Mouse (Mus musculus) forebrain, embryonic 11.5 days (tissue): Measurements from ENCODE around the gene Klhl29. TPM values are rescaled to one million over a fixed set of nuclear protein-coding genes. Genes with fewer than 3 reads are reported as not detected.

Experiments used
- ATAC-seq: fragments of 200-750 bp; cut with Nextera tagmentation; replicated peaks from 2 replicates; pipeline ENCODE4 v1.8.0; 2017; ENCODE audit warnings: moderate TSS enrichment; ENCODE audit not compliant: low FRiP score
- DNase-seq: peaks from one replicate; pipeline ENCODE4 v3.0.0-alpha.2; 2017; ENCODE audit warnings: low spot score
- H3K27ac ChIP-seq: fragments of 300-500 bp; sonication (generic); 2 replicates; pipeline ENCODE4 v1.5.1; 2014; ENCODE audit warnings: low read depth, low read length
- H3K27me3 ChIP-seq: fragments of 300-500 bp; sonication (generic); 2 replicates; pipeline ENCODE4 v1.6.1; 2014; ENCODE audit warnings: mild to moderate bottlenecking, low read length, mixed read lengths; ENCODE audit not compliant: control insufficient read depth, insufficient read depth
- H3K36me3 ChIP-seq: fragments of 300-500 bp; sonication (generic); 2 replicates; pipeline ENCODE4 v1.6.1; 2014; ENCODE audit warnings: mild to moderate bottlenecking, low read length, moderate library complexity, mixed read lengths; ENCODE audit not compliant: control insufficient read depth, insufficient read depth
- H3K4me1 ChIP-seq: fragments of 300-500 bp; sonication (generic); replicated peaks from 2 replicates; pipeline ENCODE4 v1.6.1; 2014; ENCODE audit warnings: low read length, mixed read lengths; ENCODE audit not compliant: control insufficient read depth, insufficient read depth
- H3K4me2 ChIP-seq: fragments of 300-500 bp; sonication (generic); 2 replicates; pipeline ENCODE4 v1.6.1; 2014; ENCODE audit warnings: low read depth, mild to moderate bottlenecking, low read length, moderate library complexity, mixed read lengths; ENCODE audit not compliant: severe bottlenecking
- H3K4me3 ChIP-seq: fragments of 300-500 bp; sonication (generic); 2 replicates; pipeline ENCODE4 v1.5.1; 2014; ENCODE audit warnings: low read depth, low read length
- H3K9ac ChIP-seq: fragments of 300-500 bp; sonication (generic); 2 replicates; pipeline ENCODE4 v1.6.1; 2014; ENCODE audit warnings: low read length
- H3K9me3 ChIP-seq: fragments of 300-500 bp; sonication (generic); 2 replicates; pipeline ENCODE4 v1.6.1; 2016; ENCODE audit warnings: low read length, mixed read lengths; ENCODE audit not compliant: control insufficient read depth
- WGBS: fragments of 180-500 bp; shearing (Covaris S2); extraction: QIAGEN DNeasy Blood & Tissue Kit; methylation state at CpG from one replicate; pipeline ENCODE4 v1.1.7; 2014; 5-methylcytosine and 5-hydroxymethylcytosine counted together
- polyA plus RNA-seq: library from polyadenylated mRNA; unstranded; fragments of >200 nt; fragmentation: Nextera tagmentation; extraction: Ambion mirVana; gene quantifications from 2 replicates; pipeline ENCODE4 v1.2.1, GENCODE M21; 2014

Klhl29 gene
- polyA plus RNA-seq, 1 experiment from 2014 or later, result 3.8 TPM

- no peak for ATAC-seq
- Histone ChIP-seq H3K4me2 (no peak overlapping the region), H3K4me1 (peaks cover 21% of the 10 kb centered on the region), H3K9ac (no peak overlapping the region), H3K27ac (no peak overlapping the region), H3K36me3 (no peaks in the 10 kb centered on the region), H3K4me3 (no peak overlapping the region), H3K9me3 (no peaks in the 10 kb centered on the region; the same call in 1 of the 2 replicates), H3K27me3 (no peaks in the 10 kb centered on the region)
- no peak for DNase-seq
- 90% methylated on average over 4 of the region's 4 CpGs for WGBS
These were observed 108.7 kb downstream of the Klhl29 start for GRCm38 (mm10) chr12:5266773-5267172.

GRCm38 (mm10) chr12:5261476-5261875 is 114.0 kb downstream of the Klhl29 start:
- Histone ChIP-seq H3K4me3 (no peak overlapping the region), H3K4me2 (no peak overlapping the region), H3K27me3 (no peaks in the 10 kb centered on the region), H3K9me3 (no peaks in the 10 kb centered on the region), H3K36me3 (no peaks in the 10 kb centered on the region), H3K27ac (no peak overlapping the region), H3K9ac (no peak overlapping the region), H3K4me1 (no peaks in the 10 kb centered on the region)
- DNase-seq (no peak), ATAC-seq (no peak)
- WGBS, result 84% methylated on average over 4 of the region's 4 CpGs

- no peaks in the 10 kb centered on the region for H3K4me1 ChIP-seq
- H3K9ac ChIP-seq, result no peak overlapping the region
- H3K27ac ChIP-seq, result no peak overlapping the region
- no peaks in the 10 kb centered on the region for H3K9me3 ChIP-seq
- no peaks in the 10 kb centered on the region for H3K27me3 ChIP-seq
- DNase-seq, result no peak
- 93% methylated on average over 3 of the region's 3 CpGs for WGBS
- ATAC-seq, result no peak
- H3K4me3 ChIP-seq, result no peak overlapping the region
- H3K4me2 ChIP-seq, result no peak overlapping the region
- no peaks in the 10 kb centered on the region for H3K36me3 ChIP-seq
These were observed 116.7 kb downstream of the Klhl29 start for GRCm38 (mm10) chr12:5258779-5259178.

- 69% methylated on average over 4 of the region's 4 CpGs for WGBS
- no peaks in the 10 kb centered on the region for H3K4me1 ChIP-seq
- no peak for ATAC-seq
These were observed 118.3 kb downstream of the Klhl29 start for GRCm38 (mm10) chr12:5257174-5257573.

GRCm38 (mm10) chr12:5255079-5255478 is 120.4 kb downstream of the Klhl29 start:
- ATAC-seq (no peak), DNase-seq (no peak)
- H3K4me3 ChIP-seq, result no peak overlapping the region
- no peak overlapping the region for H3K9ac ChIP-seq
- no peak overlapping the region for H3K27ac ChIP-seq
- peaks cover 2% of the 10 kb centered on the region; the same call in 1 of the 2 replicates for H3K4me1 ChIP-seq
- no peaks in the 10 kb centered on the region for H3K9me3 ChIP-seq
- 65% methylated on average over 9 of the region's 9 CpGs for WGBS
- H3K4me2 ChIP-seq, result no peak overlapping the region
- no peaks in the 10 kb centered on the region for H3K27me3 ChIP-seq
- no peaks in the 10 kb centered on the region for H3K36me3 ChIP-seq

More at GRCm38 (mm10) chr12:5257174-5257573, 118.3 kb downstream of the Klhl29 start:
- no peak overlapping the region for H3K9ac ChIP-seq
- no peaks in the 10 kb centered on the region for H3K27me3 ChIP-seq
- DNase-seq, result no peak
- no peaks in the 10 kb centered on the region for H3K9me3 ChIP-seq
- H3K27ac ChIP-seq, result no peak overlapping the region
- no peaks in the 10 kb centered on the region for H3K36me3 ChIP-seq
- H3K4me2 ChIP-seq, result no peak overlapping the region
- no peak overlapping the region for H3K4me3 ChIP-seq

GRCm38 (mm10) chr12:5254246-5254982 is 121.1 kb downstream of the Klhl29 start:
- no peaks in the 10 kb centered on the region for H3K27me3 ChIP-seq
- no peak overlapping the region for H3K27ac ChIP-seq
- ATAC-seq (no peak), DNase-seq (no peak)
- no peaks in the 10 kb centered on the region for H3K9me3 ChIP-seq
- H3K4me1 ChIP-seq, result peaks cover 3% of the 10 kb centered on the region; the same call in 1 of the 2 replicates
- WGBS, result 91% methylated on average over 4 of the region's 4 CpGs
- H3K9ac ChIP-seq, result no peak overlapping the region
- H3K4me3 ChIP-seq, result no peak overlapping the region
- H3K36me3 ChIP-seq, result no peaks in the 10 kb centered on the region
- no peak overlapping the region for H3K4me2 ChIP-seq

GRCm38 (mm10) chr12:5253289-5254005 is 122.0 kb downstream of the Klhl29 start:
- DNase-seq (no peak), ATAC-seq (peak; percentile 16; the same call in 1 of the 2 replicates)
- H3K27me3 ChIP-seq, result no peaks in the 10 kb centered on the region
- H3K27ac ChIP-seq, result no peak overlapping the region
- no peak overlapping the region for H3K4me2 ChIP-seq
- H3K9me3 ChIP-seq, result no peaks in the 10 kb centered on the region
- no peak overlapping the region for H3K9ac ChIP-seq
- H3K36me3 ChIP-seq, result no peaks in the 10 kb centered on the region
- H3K4me1 ChIP-seq, result peaks cover 3% of the 10 kb centered on the region; the same call in 1 of the 2 replicates
- 68% methylated on average over 10 of the region's 10 CpGs for WGBS
- H3K4me3 ChIP-seq, result no peak overlapping the region

GRCm38 (mm10) chr12:5252569-5252968 is 122.9 kb downstream of the Klhl29 start:
- no peaks in the 10 kb centered on the region for H3K9me3 ChIP-seq
- DNase-seq, result no peak
- no peak overlapping the region for H3K4me2 ChIP-seq
- no peaks in the 10 kb centered on the region for H3K27me3 ChIP-seq
- H3K36me3 ChIP-seq, result no peaks in the 10 kb centered on the region
- H3K9ac ChIP-seq, result no peak overlapping the region
- H3K4me1 ChIP-seq, result peaks cover 3% of the 10 kb centered on the region; the same call in 1 of the 2 replicates
- 59% methylated on average over 2 of the region's 2 CpGs for WGBS
- no peak overlapping the region for H3K27ac ChIP-seq
- H3K4me3 ChIP-seq, result no peak overlapping the region
- no peak for ATAC-seq
